Mouse (Mus musculus) neural tube, embryonic 15.5 days (tissue): ENCODE data around the gene Flt3l. TPM values are rescaled to one million over a fixed set of nuclear protein-coding genes. Genes with fewer than 3 reads are reported as not detected.

Source experiments
- ATAC-seq: fragments of 200-750 bp; cut with Nextera tagmentation; 2 replicates; pipeline ENCODE4 v1.8.0; 2017; ENCODE audit warnings: mild to moderate bottlenecking, moderate TSS enrichment, moderate library complexity; ENCODE audit not compliant: low FRiP score
- H3K27ac ChIP-seq: fragments of 300-500 bp; sonication (generic); replicated peaks from 2 replicates; pipeline ENCODE4 v1.5.1; 2015; ENCODE audit warnings: mild to moderate bottlenecking, inconsistent platforms
- H3K27me3 ChIP-seq: fragments of 300-500 bp; sonication (generic); replicated peaks from 2 replicates; pipeline ENCODE4 v1.6.1; 2015; ENCODE audit warnings: inconsistent platforms
- H3K36me3 ChIP-seq: fragments of 300-500 bp; sonication (generic); 2 replicates; pipeline ENCODE4 v1.6.1; 2015; ENCODE audit warnings: inconsistent platforms
- H3K4me1 ChIP-seq: fragments of 300-500 bp; sonication (generic); 2 replicates; pipeline ENCODE4 v1.6.1; 2015; ENCODE audit warnings: inconsistent platforms
- H3K4me2 ChIP-seq: fragments of 300-500 bp; sonication (generic); 2 replicates; pipeline ENCODE4 v1.6.1; 2015; ENCODE audit warnings: inconsistent platforms, mild to moderate bottlenecking, moderate library complexity
- H3K4me3 ChIP-seq: fragments of 300-500 bp; sonication (generic); replicated peaks from 2 replicates; pipeline ENCODE4 v1.5.1; 2015; ENCODE audit warnings: mild to moderate bottlenecking, inconsistent platforms
- H3K9ac ChIP-seq: fragments of 300-500 bp; sonication (generic); replicated peaks from 2 replicates; pipeline ENCODE4 v1.6.1; 2015; ENCODE audit warnings: mild to moderate bottlenecking, inconsistent platforms
- H3K9me3 ChIP-seq: fragments of 300-500 bp; sonication (generic); replicated peaks from 2 replicates; pipeline ENCODE4 v1.6.1; 2016; ENCODE audit warnings: inconsistent platforms
- WGBS: fragments of 180-500 bp; shearing (Covaris S2); methylation state at CpG from one replicate; pipeline ENCODE4 v1.1.7; 2015; ENCODE audit warnings: mixed read lengths; 5-methylcytosine and 5-hydroxymethylcytosine counted together
- polyA plus RNA-seq: library from polyadenylated mRNA; unstranded; fragments of >200 nt; fragmentation: Nextera tagmentation; extraction: Ambion mirVana; gene quantifications from 2 replicates; pipeline ENCODE4 v1.2.1, GENCODE M21; 2015

Gene Flt3l
- polyA plus RNA-seq, 1 experiment from 2014 or later = 1.8 TPM

DNA sequence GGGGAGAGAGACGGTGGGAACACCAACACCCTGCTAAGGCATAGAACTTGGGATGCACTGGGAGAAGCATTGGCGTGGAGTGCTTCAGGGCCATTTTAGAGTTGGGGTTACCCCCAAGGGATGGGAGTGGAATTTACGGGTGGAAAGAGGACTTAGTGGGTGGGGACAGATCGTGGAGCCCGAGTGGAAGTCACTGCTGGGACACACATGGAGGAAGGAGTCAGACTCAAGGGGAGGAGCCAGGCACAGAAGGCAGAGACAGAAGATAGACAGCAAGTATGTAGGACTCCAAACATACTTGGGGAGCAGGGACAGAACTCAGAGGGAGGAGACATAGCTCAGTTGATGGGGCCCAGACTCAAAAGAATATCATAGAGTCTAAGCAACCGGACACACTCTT lies 26.3 kb upstream of the Flt3l start:
- Histone ChIP-seq H3K9ac (peak overlapping the region; percentile 43), H3K9me3 (no peaks in the 10 kb centered on the region), H3K4me1 (peaks cover 19% of the 10 kb centered on the region), H3K36me3 (peaks cover 32% of the 10 kb centered on the region), H3K27ac (no peak overlapping the region), H3K27me3 (peaks cover 52% of the 10 kb centered on the region), H3K4me3 (peak overlapping the region; percentile 46), H3K4me2 (peak overlapping the region; percentile 84)
- WGBS = 26% methylated on average over 6 of the region's 6 CpGs
- ATAC-seq = peak; percentile 14

DNA sequence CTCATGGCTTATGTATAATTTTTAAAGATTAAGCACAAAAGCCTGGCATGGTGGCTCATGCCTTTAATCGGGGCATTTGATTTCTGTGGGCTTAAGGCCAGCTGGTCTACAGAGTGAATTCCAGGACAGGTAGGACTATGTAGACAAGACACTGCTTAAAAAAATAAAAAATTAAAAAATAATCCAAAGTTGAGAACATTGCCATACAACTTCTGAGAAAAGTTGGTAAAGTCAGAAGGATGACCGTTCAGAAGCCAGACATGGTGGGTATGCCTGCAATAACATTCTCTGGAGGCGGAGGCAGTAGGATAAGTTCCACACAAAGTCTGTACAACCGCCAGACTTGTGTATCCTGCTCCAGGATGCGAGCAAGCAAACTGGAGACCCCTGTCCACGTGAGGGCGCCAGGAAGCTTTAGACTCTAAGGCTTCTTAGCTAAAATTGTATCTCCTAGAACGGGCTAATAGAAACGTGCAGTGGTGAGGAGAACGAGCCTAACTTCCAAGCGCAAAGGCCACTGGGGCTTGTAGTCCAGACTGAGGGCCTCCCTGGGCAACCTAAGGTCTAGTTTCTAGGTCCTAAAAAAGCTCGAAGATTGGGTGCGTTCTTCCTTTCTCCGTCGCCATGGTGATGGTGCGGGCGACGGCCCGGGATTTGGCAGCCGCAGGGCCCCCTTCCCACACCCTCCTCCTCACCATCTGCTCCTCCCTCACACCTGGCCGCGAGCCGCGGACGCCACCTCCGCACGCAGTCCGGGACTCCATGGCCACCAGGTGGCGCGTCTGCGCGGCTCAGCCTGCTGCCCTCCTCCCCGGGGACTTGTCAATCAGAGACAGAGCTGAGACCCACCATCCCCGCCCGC lies 25.6 kb upstream of the Flt3l start:
- WGBS = 4% methylated on average over 35 of the region's 35 CpGs
- Histone ChIP-seq H3K9ac (peak overlapping the region; percentile 43), H3K9me3 (no peaks in the 10 kb centered on the region), H3K4me1 (peaks cover 19% of the 10 kb centered on the region), H3K27ac (peak overlapping the region; percentile 65), H3K27me3 (peaks cover 45% of the 10 kb centered on the region), H3K36me3 (peaks cover 34% of the 10 kb centered on the region), H3K4me3 (peak overlapping the region; percentile 46), H3K4me2 (peak overlapping the region; percentile 84)
- peak; percentile 93 for ATAC-seq

DNA sequence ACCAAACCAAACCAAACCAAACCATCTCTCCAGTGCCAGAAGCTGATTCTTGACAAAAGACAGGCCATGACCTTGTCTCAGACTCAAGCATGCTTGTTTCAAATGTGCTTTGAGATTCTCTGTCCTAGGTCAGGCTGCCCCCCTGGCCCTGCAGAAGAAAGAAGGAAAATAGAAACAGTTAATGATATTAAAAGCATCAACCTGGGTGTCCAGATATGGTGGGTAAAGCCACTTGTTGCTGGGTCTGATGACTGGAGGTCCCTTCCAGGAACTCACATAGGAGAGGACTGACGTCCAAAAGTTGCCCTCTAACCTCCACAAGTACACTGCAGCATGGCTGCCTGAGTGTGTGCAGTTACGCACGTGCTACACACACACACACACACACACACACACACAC lies 24.6 kb upstream of the Flt3l start:
- Histone ChIP-seq H3K27me3 (peaks cover 36% of the 10 kb centered on the region), H3K9me3 (no peaks in the 10 kb centered on the region), H3K4me2 (no peak overlapping the region), H3K27ac (no peak overlapping the region), H3K4me3 (no peak overlapping the region), H3K9ac (no peak overlapping the region), H3K36me3 (peaks cover 34% of the 10 kb centered on the region), H3K4me1 (peaks cover 19% of the 10 kb centered on the region)
- no peak for ATAC-seq
- WGBS = 91% methylated on average over 3 of the region's 3 CpGs

DNA sequence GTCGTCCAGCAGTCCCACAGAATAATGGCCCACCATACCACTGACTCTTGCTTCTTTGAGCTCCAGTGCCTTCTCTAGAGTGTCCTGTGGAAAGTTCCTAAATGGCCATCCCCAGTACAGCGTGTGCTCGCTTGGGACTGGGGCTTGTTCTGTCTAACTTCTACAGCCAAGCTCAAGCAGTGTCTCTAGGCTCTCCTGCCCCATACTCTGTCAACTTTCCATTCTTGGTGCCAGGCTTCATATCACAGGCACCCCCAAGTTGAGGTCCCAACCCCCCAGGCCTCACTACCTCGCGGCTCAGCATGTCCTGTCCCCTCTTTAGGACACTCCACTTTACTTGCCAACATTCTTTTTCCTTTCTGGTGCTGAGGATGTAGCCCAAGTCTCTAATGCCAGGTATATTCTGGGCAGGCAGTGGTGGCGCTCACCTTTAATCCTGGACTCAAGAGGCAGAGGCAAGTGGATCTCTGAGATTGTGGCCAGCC lies 24.1 kb upstream of the Flt3l start:
- no peak overlapping the region for H3K27ac ChIP-seq
- no peaks in the 10 kb centered on the region for H3K9me3 ChIP-seq
- no peak for ATAC-seq

DNA sequence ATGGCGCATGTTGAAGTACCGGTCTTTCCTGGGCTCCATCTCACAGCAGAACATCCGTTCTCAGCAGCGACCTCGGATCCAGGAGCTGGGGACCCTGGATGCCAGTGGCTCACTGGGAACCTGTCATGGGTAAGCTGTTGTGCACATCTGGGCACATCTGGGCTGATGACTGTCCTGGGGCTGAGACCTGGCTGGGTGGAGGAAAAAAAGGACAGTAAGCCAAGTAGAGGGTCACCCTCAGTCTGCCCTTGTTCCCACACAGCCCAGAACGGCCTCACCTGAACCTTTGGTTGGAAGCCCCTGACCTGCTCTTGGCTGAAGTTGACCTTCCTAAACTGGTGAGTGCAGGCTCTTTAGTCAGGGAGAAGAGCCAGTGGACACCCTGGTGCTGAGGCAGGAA lies 22.8 kb upstream of the Flt3l start:
- H3K9me3 ChIP-seq = no peaks in the 10 kb centered on the region
- peaks cover 34% of the 10 kb centered on the region for H3K36me3 ChIP-seq
- 95% methylated on average over 6 of the region's 6 CpGs for WGBS
- H3K4me3 ChIP-seq = no peak overlapping the region
- H3K27me3 ChIP-seq = peaks cover 17% of the 10 kb centered on the region
- no peak overlapping the region for H3K27ac ChIP-seq
- H3K9ac ChIP-seq = no peak overlapping the region
- peaks cover 29% of the 10 kb centered on the region for H3K4me1 ChIP-seq
- no peak for ATAC-seq
- H3K4me2 ChIP-seq = no peak overlapping the region

More for the DNA sequence above, 24.1 kb upstream of the Flt3l start:
- no peak overlapping the region for H3K9ac ChIP-seq
- H3K4me3 ChIP-seq = no peak overlapping the region
- 95% methylated on average over 6 of the region's 6 CpGs for WGBS
- H3K4me2 ChIP-seq = no peak overlapping the region
- H3K4me1 ChIP-seq = peaks cover 24% of the 10 kb centered on the region
- H3K27me3 ChIP-seq = peaks cover 31% of the 10 kb centered on the region
- peaks cover 34% of the 10 kb centered on the region for H3K36me3 ChIP-seq

DNA sequence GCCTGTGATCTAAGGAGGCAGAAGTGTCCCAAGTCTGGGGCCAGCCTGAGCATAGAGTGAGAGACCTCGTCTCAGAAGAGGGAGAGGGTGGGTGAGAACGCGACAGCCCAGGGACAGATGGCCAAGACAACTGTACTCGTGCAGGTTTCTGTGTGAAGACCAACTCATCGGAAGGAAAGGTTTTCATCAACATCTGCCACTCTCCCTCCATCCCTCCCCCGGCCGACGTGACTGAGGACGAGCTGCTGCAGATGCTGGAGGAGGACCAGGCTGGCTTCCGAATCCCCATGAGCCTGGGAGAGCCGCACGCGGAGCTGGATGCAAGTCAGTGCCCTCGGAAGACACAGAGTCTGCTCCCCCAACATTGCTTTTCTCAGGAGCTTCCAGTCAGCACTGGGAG lies 21.2 kb upstream of the Flt3l start:
- H3K27me3 ChIP-seq = peaks cover 2% of the 10 kb centered on the region; the same call in 1 of the 2 replicates
- peaks cover 26% of the 10 kb centered on the region for H3K4me1 ChIP-seq
- no peak overlapping the region for H3K4me2 ChIP-seq
- H3K4me3 ChIP-seq = no peak overlapping the region
- H3K27ac ChIP-seq = no peak overlapping the region
- ATAC-seq = no peak
- whole genome bisulfite sequencing = 89% methylated on average over 14 of the region's 14 CpGs
- H3K9me3 ChIP-seq = no peaks in the 10 kb centered on the region
- peaks cover 34% of the 10 kb centered on the region for H3K36me3 ChIP-seq
- no peak overlapping the region for H3K9ac ChIP-seq

DNA sequence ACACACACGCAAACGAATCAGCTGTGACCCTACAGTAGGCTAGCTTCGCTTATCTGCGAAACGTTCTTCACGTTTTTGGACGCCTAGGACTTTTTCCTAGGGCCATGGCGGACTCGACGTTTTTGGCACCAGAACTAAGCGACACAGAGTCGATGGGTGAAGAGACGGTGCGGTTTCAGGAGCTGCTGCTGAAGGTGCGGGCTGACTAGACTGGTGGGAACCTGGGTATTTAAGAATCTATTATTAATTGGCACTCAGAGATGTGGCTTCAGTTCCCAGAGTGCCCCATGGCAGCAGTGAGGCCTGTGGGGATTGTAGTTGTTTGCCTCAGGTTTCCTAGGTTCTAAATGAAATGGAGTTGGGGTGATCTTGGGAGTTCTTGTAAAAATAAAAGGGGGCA lies 20.0 kb upstream of the Flt3l start:
- Histone ChIP-seq H3K4me1 (peaks cover 19% of the 10 kb centered on the region), H3K27ac (no peak overlapping the region), H3K4me2 (no peak overlapping the region), H3K27me3 (no peaks in the 10 kb centered on the region), H3K9me3 (no peaks in the 10 kb centered on the region), H3K9ac (no peak overlapping the region), H3K36me3 (peaks cover 34% of the 10 kb centered on the region), H3K4me3 (no peak overlapping the region)
- WGBS = 93% methylated on average over 15 of the region's 15 CpGs
- no peak for ATAC-seq

DNA sequence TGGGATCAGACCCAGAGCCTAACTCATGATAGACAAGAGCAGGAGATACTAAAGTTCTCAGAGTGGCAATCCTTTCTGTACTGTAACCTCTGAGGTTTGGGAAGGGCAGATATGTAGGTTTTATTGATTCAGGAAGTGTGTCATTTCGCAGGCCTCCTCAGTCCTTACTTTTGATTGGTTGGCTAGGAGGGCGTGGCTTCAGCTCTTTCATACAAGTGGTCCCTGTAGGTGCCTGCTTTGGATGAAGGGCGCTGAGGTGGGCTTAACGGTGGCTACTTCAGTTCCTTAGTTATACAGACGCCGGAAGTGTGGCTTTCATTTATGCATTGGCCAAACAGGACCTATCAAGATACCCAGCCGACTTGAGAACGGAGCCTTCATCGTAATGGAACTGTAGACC lies 19.4 kb upstream of the Flt3l start:
- WGBS = 83% methylated on average over 9 of the region's 9 CpGs
- Histone ChIP-seq H3K27ac (peak overlapping the region; percentile 99; the same call in 1 of the 2 replicates), H3K36me3 (peaks cover 30% of the 10 kb centered on the region), H3K4me3 (no peak overlapping the region; the same call in 1 of the 2 replicates), H3K4me2 (peak overlapping the region; percentile 63), H3K9me3 (no peaks in the 10 kb centered on the region), H3K4me1 (peaks cover 25% of the 10 kb centered on the region), H3K27me3 (no peaks in the 10 kb centered on the region), H3K9ac (0 out of 2 replicates have a peak overlapping the region, but pooled peaks have one; percentile 1)
- no peak for ATAC-seq

DNA sequence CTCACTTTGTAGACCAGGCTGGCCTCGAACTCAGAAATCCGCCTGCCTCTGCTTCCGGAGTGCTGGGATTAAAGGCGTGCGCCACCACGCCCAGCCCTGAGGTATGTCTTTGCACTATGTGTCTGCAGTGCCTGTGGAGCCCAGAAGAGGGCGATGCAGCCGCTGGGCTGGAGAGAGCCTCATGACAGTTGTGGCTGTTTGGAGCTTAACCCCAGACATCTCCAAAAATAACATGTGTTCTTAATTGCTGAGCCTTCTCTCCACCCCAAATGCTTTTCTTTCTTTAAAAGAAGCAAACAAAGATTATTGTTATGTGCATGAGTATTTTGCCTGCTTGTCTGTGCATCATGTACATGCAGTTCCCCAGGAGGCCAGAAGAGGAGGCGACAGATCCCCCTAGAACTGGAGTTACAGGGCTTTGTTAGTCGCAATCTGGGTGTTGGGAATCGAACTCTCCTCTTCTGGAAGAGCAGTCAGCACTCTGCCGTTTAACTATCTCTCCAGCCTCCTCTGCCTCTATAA lies 18.8 kb upstream of the Flt3l start:
- peak overlapping the region; percentile 20; the same call in 1 of the 2 replicates for H3K9ac ChIP-seq
- H3K27me3 ChIP-seq = no peaks in the 10 kb centered on the region
- peak overlapping the region; percentile 63 for H3K4me2 ChIP-seq
- 80% methylated on average over 12 of the region's 12 CpGs for WGBS
- H3K4me3 ChIP-seq = peak overlapping the region; percentile 78
- ATAC-seq = 0 out of 2 replicates have a peak, but pooled peaks have one; percentile 1
- H3K27ac ChIP-seq = peak overlapping the region; percentile 99; the same call in 1 of the 2 replicates
- no peaks in the 10 kb centered on the region for H3K9me3 ChIP-seq
- H3K36me3 ChIP-seq = peaks cover 26% of the 10 kb centered on the region
- peaks cover 26% of the 10 kb centered on the region for H3K4me1 ChIP-seq

DNA sequence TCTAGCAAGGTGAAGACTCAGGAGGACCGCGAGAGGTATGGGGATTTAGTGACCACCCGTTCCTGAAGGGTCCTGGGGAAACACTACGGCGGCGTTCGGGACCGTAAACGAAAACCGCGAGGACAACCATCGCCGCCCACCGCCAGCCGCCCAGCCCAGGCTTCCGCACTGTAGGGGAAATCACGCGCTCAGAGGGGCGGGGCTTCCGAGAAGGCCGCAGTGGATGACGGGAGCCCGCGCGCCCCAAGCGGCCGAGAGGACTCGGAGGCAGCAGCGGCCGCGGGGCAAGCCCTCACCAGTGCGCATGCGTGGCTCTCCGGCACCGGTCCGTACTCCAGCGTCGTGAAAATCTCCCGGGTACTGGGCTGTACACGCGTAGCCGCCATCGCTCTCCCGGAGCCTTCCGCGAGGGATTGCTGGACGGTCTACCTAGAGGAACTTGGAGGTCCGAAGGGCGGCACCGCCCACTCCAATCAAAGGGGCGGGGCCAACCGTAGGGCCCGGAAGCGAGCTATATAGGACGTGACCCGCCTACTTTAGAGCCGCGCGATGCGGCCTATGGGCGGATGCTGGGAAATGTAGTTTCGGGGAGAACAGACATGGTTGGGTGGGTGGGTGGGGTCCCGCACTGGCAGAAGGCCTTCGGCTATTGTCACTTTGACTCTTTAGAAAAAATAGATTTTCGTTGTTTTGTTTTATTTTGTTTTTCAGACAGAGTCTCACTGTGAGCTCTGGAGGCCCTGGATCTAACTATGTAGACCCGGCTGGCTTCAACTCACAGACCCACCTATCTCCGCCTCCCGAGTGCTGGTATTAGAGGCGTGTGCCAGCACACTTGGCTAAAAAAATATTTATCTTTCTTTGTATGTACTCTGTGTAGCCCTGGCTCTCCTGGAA lies 18.1 kb upstream of the Flt3l start, which contains the start of the genes Pih1d1 and Aldh16a1:
Pih1d1 (plus strand) TSS at position 208 of the 897 bp plus-strand sequence.
Aldh16a1 (minus strand) TSS at position 489 of the 897 bp plus-strand sequence.
- H3K4me2 ChIP-seq = peak within 1 kb of the TSS; percentile 63
- no peaks in the 10 kb centered on the region for H3K27me3 ChIP-seq
- ATAC-seq = peak; percentile 95

DNA sequence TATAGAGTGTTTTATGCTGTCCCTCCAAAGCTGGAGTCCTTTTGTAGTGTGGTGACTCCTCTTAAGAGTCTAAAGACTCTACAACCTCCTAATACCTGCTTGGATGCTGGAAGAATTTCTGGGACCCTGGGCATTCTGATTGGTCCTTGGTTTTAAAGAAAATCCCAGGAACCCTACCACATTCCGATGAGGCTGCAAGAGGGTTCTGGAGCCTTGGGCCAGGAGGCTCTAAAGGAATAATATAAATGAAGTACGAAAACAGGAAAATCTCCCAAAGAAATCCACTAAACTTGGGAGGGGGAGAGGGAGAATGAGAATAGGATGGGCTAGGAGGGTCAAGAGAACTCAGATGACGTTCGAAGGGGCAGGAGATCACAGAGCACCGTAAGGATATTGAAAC lies 17.4 kb upstream of the Flt3l start:
- peak overlapping the region; percentile 63 for H3K4me2 ChIP-seq
- peaks cover 26% of the 10 kb centered on the region for H3K4me1 ChIP-seq
- H3K27ac ChIP-seq = peak overlapping the region; percentile 99
- 1% methylated on average over 5 of the region's 5 CpGs for WGBS
- peaks cover 12% of the 10 kb centered on the region; the same call in 1 of the 2 replicates for H3K36me3 ChIP-seq
- peak overlapping the region; percentile 74 for H3K9ac ChIP-seq
- no peaks in the 10 kb centered on the region for H3K27me3 ChIP-seq
- H3K9me3 ChIP-seq = no peaks in the 10 kb centered on the region
- ATAC-seq = peak; percentile 2
- H3K4me3 ChIP-seq = peak overlapping the region; percentile 78

More for the DNA sequence above, 18.1 kb upstream of the Flt3l start, which contains the start of the genes Pih1d1 and Aldh16a1:
- WGBS = 5% methylated on average over 69 of the region's 69 CpGs
- Histone ChIP-seq H3K27ac (peak within 1 kb of the TSS; percentile 99), H3K4me3 (peak within 1 kb of the TSS; percentile 78), H3K9me3 (no peaks in the 10 kb centered on the region), H3K9ac (peak within 1 kb of the TSS; percentile 74), H3K4me1 (peaks cover 26% of the 10 kb centered on the region), H3K36me3 (peaks cover 19% of the 10 kb centered on the region)
